Mouse (Mus musculus): ENCODE data around the gene Hk2. TPM values are rescaled to one million over a fixed set of nuclear protein-coding genes. Genes with fewer than 3 reads are reported as not detected.

The Hk2 gene
- polyA plus RNA-seq, 2 experiments = 14.2 to 18.5 TPM

DNA sequence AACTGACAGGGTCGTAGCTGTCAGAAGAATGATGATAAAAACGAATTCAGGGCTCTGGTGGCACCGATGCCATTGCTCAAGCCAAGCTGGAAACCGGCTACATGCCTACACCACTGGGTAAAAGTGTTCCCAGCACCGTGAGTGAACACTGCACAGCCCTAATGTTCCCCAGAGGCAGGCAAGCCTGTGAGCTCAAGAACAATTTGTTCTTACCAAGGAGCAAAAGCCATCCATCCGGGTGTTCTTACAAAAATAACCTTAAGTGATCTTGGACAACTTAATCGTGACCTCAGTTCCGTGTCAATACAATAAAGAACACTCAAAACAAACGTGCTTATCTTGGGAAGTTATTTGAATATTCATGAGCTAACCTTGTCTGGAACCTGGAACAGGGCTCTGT is 3.2 kb downstream of the Hk2 start:
- no peak for TF ChIP-seq POLR2A (IDR thresholded peaks at IDR 0.05; ENCODE audit: borderline replicate concordance, extremely low read depth, insufficient read depth, insufficient read length)
- Histone ChIP-seq H3K4me2 (replicated peaks; ENCODE audit: low read depth, low read length, severe bottlenecking) (no peak overlapping the region), H3K9ac (ENCODE audit: low read depth, low read length, severe bottlenecking) (no peak overlapping the region), H3K4me1 (ENCODE audit: control insufficient read depth, insufficient read depth, low read length) (peaks cover 11% of the 10 kb centered on the region), H3K9me3 (ENCODE audit: control insufficient read depth, low read length) (no peaks in the 10 kb centered on the region), H3K27me3 (ENCODE audit: control insufficient read depth, insufficient read depth, low read length) (no peaks in the 10 kb centered on the region), H3K36me3 (ENCODE audit: control insufficient read depth, insufficient read depth, low read length) (no peaks in the 10 kb centered on the region), H3K27ac (replicated peaks; ENCODE audit: low read depth, low read length) (no peak overlapping the region), H3K4me3 (replicated peaks; ENCODE audit: low read length) (no peak overlapping the region)
- no peak for ATAC-seq (ENCODE audit: low FRiP score, low read depth)
- WGBS = 63% methylated on average over 9 of the region's 9 CpGs
- no peak for DNase-seq (ENCODE audit: low spot score)

DNA sequence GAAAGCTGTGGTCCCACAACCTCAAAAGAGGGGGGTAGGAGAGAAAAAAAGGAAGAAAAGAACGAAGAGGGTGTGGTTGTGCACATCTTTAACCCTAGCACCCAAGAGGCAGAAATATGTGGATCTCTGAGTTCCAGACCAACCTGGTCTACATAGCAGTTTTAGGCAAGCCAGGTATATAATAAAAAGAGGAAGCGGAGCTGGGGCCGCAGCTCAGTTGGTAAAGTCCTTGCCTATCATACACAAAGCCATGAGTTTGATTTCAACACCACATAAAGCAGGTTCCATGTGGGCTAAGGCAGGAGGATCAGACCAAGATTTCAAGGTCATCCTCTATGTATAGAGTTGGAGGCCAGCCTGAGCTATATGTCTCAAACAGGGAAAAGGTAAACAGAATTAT is 4.0 kb downstream of the Hk2 start:
- 75% methylated on average over 3 of the region's 3 CpGs for WGBS
- no peak overlapping the region for H3K4me3 ChIP-seq (replicated peaks; ENCODE audit: low read length)
- peaks cover 11% of the 10 kb centered on the region for H3K4me1 ChIP-seq (ENCODE audit: control insufficient read depth, insufficient read depth, low read length)
- H3K9ac ChIP-seq (ENCODE audit: low read depth, low read length, severe bottlenecking) = no peak overlapping the region
- H3K36me3 ChIP-seq (ENCODE audit: control insufficient read depth, insufficient read depth, low read length) = no peaks in the 10 kb centered on the region
- DNase-seq (ENCODE audit: low spot score) (no peak), ATAC-seq (ENCODE audit: low FRiP score, low read depth) (no peak)
- no peak overlapping the region for H3K4me2 ChIP-seq (replicated peaks; ENCODE audit: low read depth, low read length, severe bottlenecking)
- H3K9me3 ChIP-seq (ENCODE audit: control insufficient read depth, low read length) = no peaks in the 10 kb centered on the region
- TF ChIP-seq POLR2A (IDR thresholded peaks at IDR 0.05; ENCODE audit: borderline replicate concordance, extremely low read depth, insufficient read depth, insufficient read length) = no peak
- no peaks in the 10 kb centered on the region for H3K27me3 ChIP-seq (ENCODE audit: control insufficient read depth, insufficient read depth, low read length)
- H3K27ac ChIP-seq (replicated peaks; ENCODE audit: low read depth, low read length) = no peak overlapping the region

GRCm38 (mm10) chr6:82769704-82770103 is 4.5 kb downstream of the Hk2 start:
- no peak for TF ChIP-seq POLR2A (IDR thresholded peaks at IDR 0.05; ENCODE audit: borderline replicate concordance, extremely low read depth, insufficient read depth, insufficient read length)
- Histone ChIP-seq H3K4me3 (replicated peaks; ENCODE audit: low read length) (no peak overlapping the region), H3K4me1 (ENCODE audit: control insufficient read depth, insufficient read depth, low read length) (peaks cover 11% of the 10 kb centered on the region), H3K4me2 (replicated peaks; ENCODE audit: low read depth, low read length, severe bottlenecking) (no peak overlapping the region), H3K27ac (replicated peaks; ENCODE audit: low read depth, low read length) (no peak overlapping the region), H3K9ac (ENCODE audit: low read depth, low read length, severe bottlenecking) (no peak overlapping the region), H3K9me3 (ENCODE audit: control insufficient read depth, low read length) (no peaks in the 10 kb centered on the region), H3K27me3 (ENCODE audit: control insufficient read depth, insufficient read depth, low read length) (no peaks in the 10 kb centered on the region), H3K36me3 (ENCODE audit: control insufficient read depth, insufficient read depth, low read length) (no peaks in the 10 kb centered on the region)
- ATAC-seq (ENCODE audit: low FRiP score, low read depth) (no peak), DNase-seq (ENCODE audit: low spot score) (no peak)
- WGBS = 68% methylated on average over 5 of the region's 5 CpGs

DNA sequence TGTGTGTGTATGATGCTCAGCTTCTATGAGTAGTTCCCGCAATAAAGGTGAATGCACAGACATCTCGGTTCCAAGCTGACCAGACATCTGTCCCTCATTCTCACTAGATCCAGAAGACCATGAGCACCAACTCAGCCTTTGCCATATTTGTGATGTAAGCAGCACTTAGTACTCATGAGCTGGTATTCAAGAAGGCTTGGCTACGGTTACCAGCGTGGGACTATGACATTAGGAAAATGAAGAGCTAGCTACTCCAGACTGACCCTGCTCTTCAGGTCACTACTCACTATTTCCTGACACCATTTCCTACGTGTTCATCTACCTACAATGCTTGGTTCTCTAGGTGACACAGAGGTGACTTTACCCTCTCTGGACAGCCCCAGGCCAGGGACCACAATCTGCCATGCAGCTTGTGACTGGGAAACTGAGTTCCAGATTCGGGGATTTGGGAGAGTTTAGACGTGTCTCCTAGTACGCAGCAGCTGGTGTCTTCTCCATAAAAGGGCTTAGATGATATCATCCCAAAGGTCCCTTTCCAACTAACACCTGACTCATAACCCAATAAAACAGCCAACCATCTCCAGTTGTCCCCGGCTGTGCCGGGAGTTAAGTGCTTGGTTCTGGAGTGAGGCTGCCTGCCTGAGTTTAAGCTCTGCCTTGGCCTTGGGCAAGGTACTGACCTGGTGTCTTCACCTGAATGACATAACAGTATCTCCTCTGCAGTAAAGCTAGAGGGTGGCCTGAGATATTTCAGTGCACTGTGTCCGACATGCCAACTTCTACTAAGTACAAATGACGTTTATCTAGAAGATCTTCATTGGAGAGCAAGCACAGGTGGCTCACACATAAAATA is 6.3 kb downstream of the Hk2 start:
- Histone ChIP-seq H3K9me3 (ENCODE audit: control insufficient read depth, low read length) (no peaks in the 10 kb centered on the region), H3K4me2 (replicated peaks; ENCODE audit: low read depth, low read length, severe bottlenecking) (no peak overlapping the region), H3K4me1 (ENCODE audit: control insufficient read depth, insufficient read depth, low read length) (peaks cover 11% of the 10 kb centered on the region), H3K27me3 (ENCODE audit: control insufficient read depth, insufficient read depth, low read length) (no peaks in the 10 kb centered on the region), H3K27ac (replicated peaks; ENCODE audit: low read depth, low read length) (no peak overlapping the region), H3K36me3 (ENCODE audit: control insufficient read depth, insufficient read depth, low read length) (no peaks in the 10 kb centered on the region), H3K4me3 (replicated peaks; ENCODE audit: low read length) (no peak overlapping the region), H3K9ac (ENCODE audit: low read depth, low read length, severe bottlenecking) (no peak overlapping the region)
- WGBS = 89% methylated on average over 12 of the region's 12 CpGs
- TF ChIP-seq POLR2A (IDR thresholded peaks at IDR 0.05; ENCODE audit: borderline replicate concordance, extremely low read depth, insufficient read depth, insufficient read length) = no peak
- DNase-seq (ENCODE audit: low spot score) = no peak
- no peak for ATAC-seq (ENCODE audit: low FRiP score, low read depth)

DNA sequence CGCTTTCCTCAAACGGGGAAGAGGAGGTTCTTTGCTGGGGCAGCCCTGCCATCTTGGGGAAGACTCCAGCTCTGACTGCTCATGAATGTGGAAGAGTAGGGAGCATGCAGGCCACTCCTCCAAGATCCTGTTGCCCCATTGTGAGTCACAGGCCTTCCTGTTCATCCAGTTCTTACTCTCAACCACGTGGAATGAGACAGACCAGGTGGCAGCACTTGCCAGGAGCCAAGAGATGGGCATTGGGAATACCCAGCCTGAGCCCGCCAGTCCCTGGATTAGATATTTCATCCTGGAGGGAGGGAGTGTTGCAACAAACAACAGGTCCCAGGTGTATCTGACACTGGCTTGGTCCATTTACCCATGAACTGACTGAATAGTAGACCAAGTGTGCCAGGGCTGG is 7.6 kb downstream of the Hk2 start:
- no peak for TF ChIP-seq POLR2A (IDR thresholded peaks at IDR 0.05; ENCODE audit: borderline replicate concordance, extremely low read depth, insufficient read depth, insufficient read length)
- no peak overlapping the region for H3K4me2 ChIP-seq (replicated peaks; ENCODE audit: low read depth, low read length, severe bottlenecking)
- WGBS = 76% methylated on average over 4 of the region's 4 CpGs
- ATAC-seq (ENCODE audit: low FRiP score, low read depth) = no peak
- no peaks in the 10 kb centered on the region for H3K27me3 ChIP-seq (ENCODE audit: control insufficient read depth, insufficient read depth, low read length)
- no peak overlapping the region for H3K9ac ChIP-seq (ENCODE audit: low read depth, low read length, severe bottlenecking)
- H3K36me3 ChIP-seq (ENCODE audit: control insufficient read depth, insufficient read depth, low read length) = no peaks in the 10 kb centered on the region
- DNase-seq (ENCODE audit: low spot score) = no peak
- H3K4me1 ChIP-seq (ENCODE audit: control insufficient read depth, insufficient read depth, low read length) = peaks cover 5% of the 10 kb centered on the region; the same call in 1 of the 2 replicates
- H3K9me3 ChIP-seq (ENCODE audit: control insufficient read depth, low read length) = no peaks in the 10 kb centered on the region
- H3K4me3 ChIP-seq (replicated peaks; ENCODE audit: low read length) = no peak overlapping the region
- no peak overlapping the region for H3K27ac ChIP-seq (replicated peaks; ENCODE audit: low read depth, low read length)

Measured in limb, embryonic 14.5 days (tissue).